Mouse (Mus musculus) lung, adult 2 months (tissue): ENCODE measurements around the gene Preb.

Source experiments
- CTCF ChIP-seq: fragments of 200-500 bp; IDR thresholded peaks from 2 replicates; pipeline ENCODE4 v1.5.1; 2011; ENCODE audit warnings: mild to moderate bottlenecking, low read length, control low read depth; ENCODE audit not compliant: insufficient read depth
- POLR2A ChIP-seq: fragments of 200-500 bp; IDR thresholded peaks from 2 replicates; pipeline ENCODE4 v1.6.1; 2011; ENCODE audit warnings: low read depth, mild to moderate bottlenecking, control low read depth, low read length, borderline replicate concordance; ENCODE audit errors: extremely low read depth

- TF ChIP-seq CTCF (no peak), POLR2A (no peak)
Observed at GRCm38 (mm10) chr5:30957891-30958290, 2.3 kb downstream of the Preb start.
